Mouse (Mus musculus): ENCODE data around the gene Cdh13.
A peak's percentile ranks its signal among the peaks of the same experiment; 100 is the strongest.

DNA sequence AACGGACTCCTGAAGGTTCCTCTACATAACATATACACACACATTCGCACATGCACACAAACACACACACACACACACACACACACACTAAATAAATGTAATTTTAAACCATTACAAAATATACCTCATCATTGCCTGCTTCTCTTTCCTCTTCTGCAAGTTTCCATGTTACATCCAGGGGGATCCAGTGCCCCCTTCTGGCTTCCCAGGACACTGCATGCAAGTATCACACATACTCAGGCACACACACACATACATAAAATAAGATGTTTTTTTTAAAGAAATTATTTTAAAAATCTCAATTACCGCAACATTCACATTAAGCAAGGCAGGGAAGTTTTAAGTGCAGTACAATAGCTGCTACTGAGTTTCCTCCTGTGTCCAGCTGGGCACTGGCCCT lies 970.8 kb downstream of the Cdh13 start:
- TF ChIP-seq CTCF (IDR thresholded peaks at IDR 0.05) (peak; percentile 22; the same call in 1 of the 2 replicates), POLR2A (IDR thresholded peaks at IDR 0.05; ENCODE audit: insufficient read depth, low read depth, low read length) (no peak), EP300 (IDR thresholded peaks at IDR 0.05; ENCODE audit: insufficient read depth, low read depth, low read length) (no peak)

All from heart, adult 2 months (tissue).